Mouse (Mus musculus) thymus, postnatal 10 days (tissue): ENCODE results near the gene Tom1l2.

Experiments
- DNase-seq, 2 experiments: peaks; one replicate each; pipeline ENCODE4 v3.0.0; 2021; ENCODE audit warnings: low spot score in 2 of 2

The Tom1l2 gene

GRCm38 (mm10) chr11:60346537-60346936 is 6.2 kb downstream of the Tom1l2 start:
- no peak for DNase-seq

- no peak for DNase-seq
These were observed 6.8 kb downstream of the Tom1l2 start for GRCm38 (mm10) chr11:60345868-60346267.

- no peak for DNase-seq
These were observed 13.3 kb downstream of the Tom1l2 start for GRCm38 (mm10) chr11:60339361-60339760.

GRCm38 (mm10) chr11:60338291-60338690 is 14.4 kb downstream of the Tom1l2 start:
- peak; percentile 44 to 76 for DNase-seq

GRCm38 (mm10) chr11:60335771-60336170 is 16.9 kb downstream of the Tom1l2 start:
- DNase-seq = no peak

- peak; percentile 64 to 71 for DNase-seq
These were observed 18.6 kb downstream of the Tom1l2 start for GRCm38 (mm10) chr11:60334124-60334523.

GRCm38 (mm10) chr11:60333461-60333860 is 19.2 kb downstream of the Tom1l2 start:
- DNase-seq = peak in 1 of 2 experiments; percentile 23

GRCm38 (mm10) chr11:60330551-60330950 is 22.2 kb downstream of the Tom1l2 start:
- DNase-seq = no peak

GRCm38 (mm10) chr11:60323731-60324130 is 29.0 kb downstream of the Tom1l2 start:
- DNase-seq = no peak

- DNase-seq = no peak
These were observed 31.3 kb downstream of the Tom1l2 start for GRCm38 (mm10) chr11:60321438-60321837.

- no peak for DNase-seq
These were observed 32.2 kb downstream of the Tom1l2 start for GRCm38 (mm10) chr11:60320426-60321037.

GRCm38 (mm10) chr11:60319257-60320066 is 33.2 kb downstream of the Tom1l2 start:
- no peak for DNase-seq

GRCm38 (mm10) chr11:60318716-60319115 is 34.0 kb downstream of the Tom1l2 start:
- no peak for DNase-seq

GRCm38 (mm10) chr11:60317376-60318102 is 35.2 kb downstream of the Tom1l2 start:
- no peak for DNase-seq

- no peak for DNase-seq
These were observed 35.8 kb downstream of the Tom1l2 start for GRCm38 (mm10) chr11:60316883-60317282.

GRCm38 (mm10) chr11:60316250-60316649 is 36.5 kb downstream of the Tom1l2 start:
- DNase-seq = no peak

- no peak for DNase-seq
These were observed 41.5 kb downstream of the Tom1l2 start for GRCm38 (mm10) chr11:60311025-60311854.

- DNase-seq = no peak
These were observed 42.8 kb downstream of the Tom1l2 start for GRCm38 (mm10) chr11:60309875-60310274.

GRCm38 (mm10) chr11:60308506-60309116 is 44.1 kb downstream of the Tom1l2 start:
- no peak for DNase-seq

GRCm38 (mm10) chr11:60308061-60308460 is 44.6 kb downstream of the Tom1l2 start:
- no peak for DNase-seq

- DNase-seq = peak in 1 of 2 experiments; percentile 53
These were observed 45.3 kb downstream of the Tom1l2 start for GRCm38 (mm10) chr11:60307375-60307825.
